Mouse (Mus musculus) kidney, adult 2 months (tissue): Measurements from ENCODE around the gene Lrrc8c.

Source experiments
- CTCF ChIP-seq: fragments of 200-500 bp; conservative IDR thresholded peaks from 2 replicates; pipeline ENCODE4 v1.5.1; 2011; ENCODE audit warnings: low read depth, mild to moderate bottlenecking, control low read depth, low read length, moderate library complexity, mixed read lengths; ENCODE audit not compliant: insufficient read depth, insufficient read length
- POLR2A ChIP-seq: fragments of 200-500 bp; IDR thresholded peaks from one replicate; pipeline ENCODE4 v1.6.1; 2011; ENCODE audit warnings: low read depth, low read length, control low read depth

DNA sequence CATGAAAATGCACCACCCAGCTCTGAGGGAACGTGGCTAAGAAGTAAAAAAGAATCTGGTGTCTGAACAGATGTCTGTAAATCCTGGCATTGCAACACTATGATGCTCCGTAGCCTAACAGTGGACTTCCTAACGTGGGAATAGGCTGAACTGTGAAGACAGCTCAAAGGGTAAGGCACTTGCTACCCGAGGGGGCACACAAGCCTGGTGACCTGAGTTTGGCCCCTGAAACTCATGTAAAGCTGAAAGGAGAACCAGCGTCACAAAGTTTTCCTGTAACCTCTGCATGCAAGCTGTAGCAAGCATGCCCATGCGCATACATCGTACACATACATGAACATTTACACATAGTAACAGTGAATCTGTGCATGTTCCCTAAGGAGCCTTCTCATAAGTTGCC, 22.6 kb upstream of the Lrrc8c start:
- TF ChIP-seq CTCF, result no peak
- TF ChIP-seq POLR2A, result no peak
